Mouse (Mus musculus) MEL (cell line): Measurements from ENCODE around the gene Btn2a2.

Experiments used
- CHD1 ChIP-seq: IDR thresholded peaks from 2 replicates; pipeline ENCODE4 v1.6.1; 2012; ENCODE audit warnings: low read depth, mild to moderate bottlenecking, inconsistent platforms, low read length, improper control_type of control experiment
- CTCF ChIP-seq, 3 experiments: IDR thresholded peaks in 2 of 3; conservative IDR thresholded peaks in 1 of 3; 2 replicates each; pipeline ENCODE4 v1.5.1; 2011 to 2012; ENCODE audit warnings: low read length in 3 of 3, low read depth in 2 of 3, mild to moderate bottlenecking in 2 of 3, improper control_type of control experiment in 1 of 3, inconsistent platforms in 1 of 3, mixed read lengths in 1 of 3, moderate library complexity in 1 of 3; ENCODE audit not compliant: control insufficient read depth in 1 of 3, insufficient read depth in 1 of 3, poor library complexity in 1 of 3, severe bottlenecking in 1 of 3
- EP300 ChIP-seq, 2 experiments: IDR thresholded peaks; 2 replicates each; pipeline ENCODE4 v1.6.1; 2011; ENCODE audit warnings: improper control_type of control experiment in 2 of 2, low read length in 2 of 2, low read depth in 1 of 2, mild to moderate bottlenecking in 1 of 2
- HCFC1 ChIP-seq: IDR thresholded peaks from 2 replicates; pipeline ENCODE4 v1.6.1; 2012; ENCODE audit warnings: low read depth, mild to moderate bottlenecking, inconsistent platforms, low read length, improper control_type of control experiment, moderate library complexity
- MAZ ChIP-seq: IDR thresholded peaks from 2 replicates; pipeline ENCODE4 v1.6.1; 2012; ENCODE audit warnings: low read depth, mild to moderate bottlenecking, inconsistent platforms, low read length, improper control_type of control experiment
- MEF2A ChIP-seq: IDR thresholded peaks from 2 replicates; pipeline ENCODE4 v1.6.1; 2014; ENCODE audit warnings: low read depth, mild to moderate bottlenecking, inconsistent platforms, low read length, improper control_type of control experiment; ENCODE audit not compliant: poor library complexity, insufficient replicate concordance, severe bottlenecking; ENCODE audit errors: extremely low read depth
- NELFE ChIP-seq: IDR thresholded peaks from 2 replicates; pipeline ENCODE4 v1.6.1; 2011; ENCODE audit warnings: low read depth, low read length, improper control_type of control experiment
- RAD21 ChIP-seq: IDR thresholded peaks from 2 replicates; pipeline ENCODE4 v1.6.1; 2011; ENCODE audit warnings: mild to moderate bottlenecking, low read depth, low read length, improper control_type of control experiment
- UBTF ChIP-seq: IDR thresholded peaks from 2 replicates; pipeline ENCODE4 v1.6.1; 2012; ENCODE audit warnings: low read depth, mild to moderate bottlenecking, inconsistent platforms, low read length, improper control_type of control experiment, moderate library complexity, borderline replicate concordance; ENCODE audit not compliant: insufficient read depth
- USF1 ChIP-seq: IDR thresholded peaks from 2 replicates; pipeline ENCODE4 v1.6.1; 2014; ENCODE audit warnings: low read depth, mild to moderate bottlenecking, inconsistent platforms, low read length, improper control_type of control experiment, moderate library complexity
- ZKSCAN1 ChIP-seq: IDR thresholded peaks from 2 replicates; pipeline ENCODE4 v1.6.1; 2012; ENCODE audit warnings: low read depth, mild to moderate bottlenecking, inconsistent platforms, low read length, improper control_type of control experiment, moderate library complexity

GRCm38 (mm10) chr13:23432562-23433201, 56.0 kb downstream of the Btn2a2 start:
- no peak for TF ChIP-seq EP300 (IDR thresholded peaks at IDR 0.05; ENCODE audit: low read depth in 1 of 2, low read length in 2 of 2)
- TF ChIP-seq MEF2A, result no peak
- TF ChIP-seq NELFE, result no peak
- peak in 2 of 3 experiments; percentile 52 to 77; a peak in 4 of 6 replicates for TF ChIP-seq CTCF (IDR thresholded peaks at IDR 0.05 in 2 of 3, conservative IDR thresholded peaks at IDR 0.05 in 1 of 3; ENCODE audit: control insufficient read depth in 1 of 3, insufficient read depth in 1 of 3, low read depth in 2 of 3, low read length in 3 of 3, poor library complexity in 1 of 3, severe bottlenecking in 1 of 3)
- TF ChIP-seq HCFC1, result no peak
- no peak for TF ChIP-seq RAD21
- TF ChIP-seq ZKSCAN1, result no peak
- no peak for TF ChIP-seq UBTF
- no peak for TF ChIP-seq CHD1
- TF ChIP-seq MAZ, result no peak
- TF ChIP-seq USF1, result no peak
